Mouse (Mus musculus): ENCODE results near the gene Donson.

Donson gene

GRCm38 (mm10) chr16:91644901-91645300 lies 43.7 kb downstream of the Donson start:
- in situ Hi-C loops (cut with MboI), result no loop called here

DNA sequence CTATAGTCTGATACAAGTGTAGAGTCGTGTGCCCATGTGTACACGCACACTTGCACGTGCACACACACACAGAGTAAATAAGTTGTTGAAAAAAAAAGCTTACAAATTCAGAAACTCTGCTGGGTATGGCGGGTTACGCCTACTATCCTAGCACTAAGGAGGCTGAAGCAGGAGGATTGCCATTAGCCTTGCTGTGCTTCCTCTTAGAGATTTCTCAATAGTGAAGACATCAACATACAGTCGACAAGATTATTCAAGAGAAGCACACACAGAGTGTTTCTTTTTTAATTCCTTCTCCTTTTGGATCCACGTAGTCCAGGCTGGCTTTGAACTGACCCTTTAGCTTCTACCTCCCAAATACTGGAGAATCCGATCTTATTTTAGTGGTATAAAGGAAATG lies 48.4 kb downstream of the Donson start:
- in situ Hi-C loops (cut with MboI), result no loop called here

DNA sequence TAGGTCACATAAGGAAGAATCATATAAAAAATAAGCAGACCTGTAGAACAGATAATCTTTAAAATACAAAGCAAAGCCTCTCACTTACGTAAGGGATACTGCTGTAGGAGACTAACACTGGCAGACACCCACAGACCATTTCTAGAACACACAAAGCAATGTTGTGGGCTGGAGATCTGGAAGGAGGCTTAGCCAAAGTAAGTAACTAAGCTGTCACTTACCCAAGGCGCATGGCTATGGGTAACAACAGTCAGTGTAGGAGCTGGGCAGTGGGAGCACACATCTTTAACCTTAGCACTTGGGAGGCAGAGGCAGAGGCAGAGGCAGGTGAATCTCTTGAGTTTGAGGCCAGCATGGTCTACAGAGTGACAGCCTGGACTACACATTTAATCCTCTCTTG lies 48.9 kb downstream of the Donson start:
- in situ Hi-C loops (cut with MboI), result no loop called here

DNA sequence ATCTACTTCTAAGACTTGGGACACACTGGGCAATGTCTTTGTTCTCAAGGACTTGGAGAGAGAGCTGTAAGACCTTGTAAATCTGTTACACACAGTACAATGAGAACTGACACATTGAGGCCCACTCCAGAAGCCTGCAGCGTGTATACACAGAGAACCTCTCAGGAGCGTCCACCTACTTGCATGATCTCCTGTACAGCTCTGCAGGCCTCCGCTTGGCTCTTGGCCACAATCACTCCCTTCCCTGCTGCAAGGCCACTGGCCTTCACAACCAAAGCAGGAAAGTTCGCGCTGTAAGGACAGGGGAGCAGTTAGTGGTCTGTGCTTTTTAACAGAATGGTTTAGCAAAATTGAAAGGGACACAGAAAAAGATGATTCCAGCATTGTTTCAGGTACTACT lies 49.4 kb downstream of the Donson start:
- in situ Hi-C loops (cut with MboI), result no loop called here

DNA sequence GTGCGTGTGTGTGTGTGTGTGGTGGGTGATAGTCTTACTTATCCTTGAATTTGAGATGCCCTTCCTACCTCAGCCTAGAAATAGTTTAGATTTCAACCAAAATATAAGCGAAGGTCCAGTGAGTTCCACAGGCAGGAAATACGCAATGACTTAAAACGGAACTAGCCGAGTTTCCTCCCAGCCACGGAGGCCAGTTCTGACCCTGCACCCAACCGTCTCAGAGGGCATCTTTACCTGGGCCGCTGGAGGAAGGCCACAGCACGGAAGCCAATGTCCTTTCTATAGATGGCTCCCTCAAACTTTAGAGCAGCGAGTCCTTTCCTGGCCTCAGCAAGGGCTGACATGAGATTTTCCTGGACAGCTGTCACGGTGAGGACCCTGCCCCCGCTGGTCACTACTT lies 54.9 kb downstream of the Donson start:
- in situ Hi-C loops (cut with MboI), result no loop called here

DNA sequence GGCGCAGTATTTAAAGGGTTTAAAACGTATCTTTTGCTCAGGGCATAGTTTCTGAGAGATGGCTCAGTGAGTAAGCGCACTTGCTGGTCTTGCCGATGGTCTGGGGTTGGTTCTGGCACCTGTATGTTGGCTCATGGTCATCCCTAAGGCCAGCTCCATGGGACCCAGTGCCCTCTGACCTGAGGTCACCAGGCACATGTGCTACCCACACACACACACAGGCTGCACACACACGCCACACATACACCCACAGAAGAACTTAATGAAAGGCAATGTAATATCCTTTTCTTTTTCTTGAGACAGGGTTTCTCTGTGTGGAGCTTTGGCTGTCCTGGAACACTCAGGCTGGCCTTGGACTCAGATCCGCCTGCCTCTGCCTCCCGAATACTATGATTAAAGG lies 55.6 kb downstream of the Donson start:
- in situ Hi-C loops (cut with MboI), result no loop called here

- in situ Hi-C loops (cut with MboI), result no loop called here
These were observed 56.1 kb downstream of the Donson start for GRCm38 (mm10) chr16:91632439-91632838.

DNA sequence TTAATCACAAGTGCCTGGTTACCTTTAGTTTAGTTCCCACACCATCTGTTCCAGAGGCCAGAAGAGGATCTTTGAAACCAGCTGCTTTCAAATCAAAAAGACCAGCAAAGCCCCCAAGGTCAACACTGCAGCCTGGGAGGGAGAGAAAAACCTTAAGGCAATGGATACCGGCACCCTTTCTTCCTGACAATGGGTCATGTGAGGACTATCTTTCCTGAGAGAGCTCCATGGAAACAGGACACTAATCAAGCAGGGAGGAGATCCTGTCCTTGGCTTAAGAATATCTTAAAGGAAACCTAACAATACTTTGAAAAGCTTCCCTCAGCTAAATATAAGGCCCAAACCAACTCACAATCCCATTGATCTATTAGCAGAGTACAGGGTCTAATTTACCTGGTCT lies 58.0 kb downstream of the Donson start:
- in situ Hi-C loops (cut with MboI), result no loop called here

- in situ Hi-C loops (cut with MboI), result no loop called here
These were observed 58.8 kb downstream of the Donson start for GRCm38 (mm10) chr16:91629749-91630148.

- in situ Hi-C loops (cut with MboI), result no loop called here
These were observed 59.9 kb downstream of the Donson start for GRCm38 (mm10) chr16:91628673-91629072.

DNA sequence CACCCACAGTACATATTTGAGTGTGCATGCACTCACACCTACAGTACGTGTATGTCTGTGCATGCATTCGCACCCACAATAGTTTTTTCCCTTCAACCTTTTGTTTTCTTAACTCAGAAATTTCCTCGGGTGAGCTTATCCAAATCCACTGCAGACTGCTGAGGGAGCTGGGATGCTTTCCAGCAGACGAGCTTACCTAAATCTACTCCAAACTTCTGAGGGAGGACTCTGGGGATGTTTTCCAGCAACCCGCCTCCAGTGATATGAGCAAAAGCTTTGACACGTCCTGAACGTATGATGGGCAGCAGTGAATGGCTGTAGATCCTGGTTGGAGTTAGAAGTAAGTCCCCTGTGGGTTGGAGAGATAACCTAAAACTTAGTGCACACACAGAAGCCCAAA lies 60.7 kb downstream of the Donson start:
- in situ Hi-C loops (cut with MboI), result no loop called here
